Mouse (Mus musculus) MEL (cell line): Measurements from ENCODE around the gene Klk13. TPM values are rescaled to one million over a fixed set of nuclear protein-coding genes. Genes with fewer than 3 reads are reported as not detected.

Experiments used
- DNase-seq: peaks from one replicate; pipeline ENCODE4 v3.0.0; 2011; ENCODE audit warnings: low read depth, low spot score
- H3K27ac ChIP-seq: 2 replicates; pipeline ENCODE4 v1.5.1; 2012; ENCODE audit warnings: low read depth, mild to moderate bottlenecking, control low read depth, low read length, moderate library complexity; ENCODE audit not compliant: control insufficient read depth
- H3K27me3 ChIP-seq, 2 experiments: fragments of 150-350 bp in 1 of 2; sonication (generic) in 1 of 2; 2 replicates each; pipeline ENCODE4 v1.6.1; 2012; ENCODE audit warnings: low read length in 2 of 2, mild to moderate bottlenecking in 2 of 2, improper control_type of control experiment in 1 of 2, moderate library complexity in 1 of 2; ENCODE audit not compliant: insufficient read depth in 2 of 2, control insufficient read depth in 1 of 2
- H3K36me3 ChIP-seq, 2 experiments: 2 replicates each; pipeline ENCODE4 v1.6.1; 2012 to 2014; ENCODE audit warnings: low read length in 2 of 2, improper control_type of control experiment in 1 of 2, inconsistent platforms in 1 of 2, mild to moderate bottlenecking in 1 of 2; ENCODE audit not compliant: insufficient read depth in 2 of 2, control insufficient read depth in 1 of 2
- H3K4me1 ChIP-seq, 2 experiments: fragments of 150-350 bp in 1 of 2; sonication (generic) in 1 of 2; 2 replicates each; pipeline ENCODE4 v1.6.1; 2012; ENCODE audit warnings: low read length in 2 of 2, improper control_type of control experiment in 1 of 2, mild to moderate bottlenecking in 1 of 2; ENCODE audit not compliant: insufficient read depth in 2 of 2, control insufficient read depth in 1 of 2
- H3K4me3 ChIP-seq, 2 experiments: fragments of 150-350 bp in 1 of 2; sonication (generic) in 1 of 2; 2 replicates each; pipeline ENCODE4 v1.5.1; 2012; ENCODE audit warnings: low read depth in 2 of 2, low read length in 2 of 2, mild to moderate bottlenecking in 2 of 2, moderate library complexity in 2 of 2, control low read depth in 1 of 2, improper control_type of control experiment in 1 of 2; ENCODE audit not compliant: control insufficient read depth in 1 of 2, insufficient read depth in 1 of 2
- H3K79me2 ChIP-seq: 2 replicates; pipeline ENCODE4 v1.6.1; 2012; ENCODE audit warnings: mild to moderate bottlenecking, low read length, moderate library complexity; ENCODE audit not compliant: control insufficient read depth, poor library complexity, insufficient read depth
- H3K9ac ChIP-seq: 2 replicates; pipeline ENCODE4 v1.6.1; 2012; ENCODE audit warnings: low read depth, mild to moderate bottlenecking, control low read depth, low read length, moderate library complexity; ENCODE audit not compliant: control insufficient read depth, poor library complexity, severe bottlenecking
- H3K9me3 ChIP-seq: fragments of 150-350 bp; sonication (generic); replicated peaks from 2 replicates; pipeline ENCODE4 v1.6.1; 2012; ENCODE audit warnings: mild to moderate bottlenecking, low read length, improper control_type of control experiment, moderate library complexity; ENCODE audit not compliant: insufficient read depth
- BHLHE40 ChIP-seq: IDR thresholded peaks from 2 replicates; pipeline ENCODE4 v1.6.1; 2012; ENCODE audit warnings: low read depth, mild to moderate bottlenecking, inconsistent platforms, low read length, improper control_type of control experiment, borderline replicate concordance
- CTCF ChIP-seq, 3 experiments: IDR thresholded peaks in 2 of 3; conservative IDR thresholded peaks in 1 of 3; 2 replicates each; pipeline ENCODE4 v1.5.1; 2011 to 2012; ENCODE audit warnings: low read length in 3 of 3, low read depth in 2 of 3, mild to moderate bottlenecking in 2 of 3, improper control_type of control experiment in 1 of 3, inconsistent platforms in 1 of 3, mixed read lengths in 1 of 3, moderate library complexity in 1 of 3; ENCODE audit not compliant: control insufficient read depth in 1 of 3, insufficient read depth in 1 of 3, poor library complexity in 1 of 3, severe bottlenecking in 1 of 3
- E2F4 ChIP-seq: IDR thresholded peaks from 2 replicates; pipeline ENCODE4 v1.6.1; 2011; ENCODE audit warnings: low read depth, low read length, improper control_type of control experiment, borderline replicate concordance
- ELF1 ChIP-seq: IDR thresholded peaks from 2 replicates; pipeline ENCODE4 v1.6.1; 2014; ENCODE audit warnings: low read depth, mild to moderate bottlenecking, inconsistent platforms, low read length, improper control_type of control experiment, moderate library complexity
- EP300 ChIP-seq, 2 experiments: IDR thresholded peaks; 2 replicates each; pipeline ENCODE4 v1.6.1; 2011; ENCODE audit warnings: improper control_type of control experiment in 2 of 2, low read length in 2 of 2, low read depth in 1 of 2, mild to moderate bottlenecking in 1 of 2
- ETS1 ChIP-seq: IDR thresholded peaks from 2 replicates; pipeline ENCODE4 v1.6.1; 2012; ENCODE audit warnings: low read depth, mild to moderate bottlenecking, inconsistent platforms, low read length, improper control_type of control experiment, moderate library complexity
- HCFC1 ChIP-seq: IDR thresholded peaks from 2 replicates; pipeline ENCODE4 v1.6.1; 2012; ENCODE audit warnings: low read depth, mild to moderate bottlenecking, inconsistent platforms, low read length, improper control_type of control experiment, moderate library complexity
- KAT2A ChIP-seq: conservative IDR thresholded peaks from 2 replicates; pipeline ENCODE4 v1.6.1; 2012; ENCODE audit warnings: low read depth, low read length, improper control_type of control experiment, inconsistent platforms
- MAX ChIP-seq: IDR thresholded peaks from 2 replicates; pipeline ENCODE4 v1.6.1; 2011; ENCODE audit warnings: low read length, improper control_type of control experiment
- MAZ ChIP-seq: IDR thresholded peaks from 2 replicates; pipeline ENCODE4 v1.6.1; 2012; ENCODE audit warnings: low read depth, mild to moderate bottlenecking, inconsistent platforms, low read length, improper control_type of control experiment
- MXI1 ChIP-seq: IDR thresholded peaks from 2 replicates; pipeline ENCODE4 v1.6.1; 2011; ENCODE audit warnings: mild to moderate bottlenecking, low read depth, low read length, improper control_type of control experiment
- MYC ChIP-seq: IDR thresholded peaks from 2 replicates; pipeline ENCODE4 v1.6.1; 2011; ENCODE audit warnings: low read depth, mild to moderate bottlenecking, low read length, improper control_type of control experiment, moderate library complexity
- NELFE ChIP-seq: IDR thresholded peaks from 2 replicates; pipeline ENCODE4 v1.6.1; 2011; ENCODE audit warnings: low read depth, low read length, improper control_type of control experiment
- NRF1 ChIP-seq: IDR thresholded peaks from 2 replicates; pipeline ENCODE4 v1.6.1; 2014; ENCODE audit warnings: low read depth, mild to moderate bottlenecking, inconsistent platforms, low read length, improper control_type of control experiment, moderate library complexity; ENCODE audit not compliant: poor library complexity, insufficient read depth, severe bottlenecking
- POLR2A ChIP-seq, 2 experiments: IDR thresholded peaks; 2 replicates each; pipeline ENCODE4 v1.6.1; 2011 to 2012; ENCODE audit warnings: low read length in 2 of 2, mild to moderate bottlenecking in 2 of 2, control low read depth in 1 of 2, improper control_type of control experiment in 1 of 2, low read depth in 1 of 2, moderate library complexity in 1 of 2; ENCODE audit not compliant: control insufficient read depth in 1 of 2, insufficient read depth in 1 of 2, poor library complexity in 1 of 2
- POLR2AphosphoS2 ChIP-seq: IDR thresholded peaks from 2 replicates; pipeline ENCODE4 v1.6.1; 2011; ENCODE audit warnings: low read length, improper control_type of control experiment
- POLR2AphosphoS5 ChIP-seq: IDR thresholded peaks from 2 replicates; pipeline ENCODE4 v1.6.1; 2012; ENCODE audit warnings: low read depth, borderline replicate concordance, mild to moderate bottlenecking, inconsistent platforms, low read length, moderate library complexity, mixed read lengths
- RCOR1 ChIP-seq: IDR thresholded peaks from 2 replicates; pipeline ENCODE4 v1.6.1; 2012; ENCODE audit warnings: low read depth, mild to moderate bottlenecking, inconsistent platforms, low read length, improper control_type of control experiment
- SIN3A ChIP-seq: IDR thresholded peaks from 2 replicates; pipeline ENCODE4 v1.6.1; 2012; ENCODE audit warnings: low read length, improper control_type of control experiment, inconsistent platforms
- SMC3 ChIP-seq: IDR thresholded peaks from 2 replicates; pipeline ENCODE4 v1.6.1; 2011; ENCODE audit warnings: low read depth, low read length, improper control_type of control experiment
- TBP ChIP-seq: IDR thresholded peaks from 2 replicates; pipeline ENCODE4 v1.8.0; 2011; ENCODE audit warnings: low read depth, low read length, improper control_type of control experiment
- UBTF ChIP-seq: IDR thresholded peaks from 2 replicates; pipeline ENCODE4 v1.6.1; 2012; ENCODE audit warnings: low read depth, mild to moderate bottlenecking, inconsistent platforms, low read length, improper control_type of control experiment, moderate library complexity, borderline replicate concordance; ENCODE audit not compliant: insufficient read depth
- USF1 ChIP-seq: IDR thresholded peaks from 2 replicates; pipeline ENCODE4 v1.6.1; 2014; ENCODE audit warnings: low read depth, mild to moderate bottlenecking, inconsistent platforms, low read length, improper control_type of control experiment, moderate library complexity
- ZC3H11A ChIP-seq: IDR thresholded peaks from 2 replicates; pipeline ENCODE4 v1.6.1; 2012; ENCODE audit warnings: low read depth, mild to moderate bottlenecking, inconsistent platforms, low read length, improper control_type of control experiment
- ZMIZ1 ChIP-seq: IDR thresholded peaks from 2 replicates; pipeline ENCODE4 v1.6.1; 2012; ENCODE audit warnings: low read depth, mild to moderate bottlenecking, inconsistent platforms, low read length, improper control_type of control experiment, moderate library complexity
- ZNF384 ChIP-seq: IDR thresholded peaks from 2 replicates; pipeline ENCODE4 v1.6.1; 2012; ENCODE audit warnings: low read depth, mild to moderate bottlenecking, inconsistent platforms, low read length, improper control_type of control experiment
- polyA plus RNA-seq, 2 experiments: library from polyadenylated mRNA; stranded (reverse) in 1 of 2; unstranded in 1 of 2; fragments of >175 nt in 1 of 2; fragments of >200 nt in 1 of 2; gene quantifications; 2 replicates each; pipeline versions ENCODE4 v1.2.1 to v1.2.4; 2012; ENCODE audit warnings: low replicate concordance in 2 of 2, low read depth in 1 of 2; ENCODE audit not compliant: insufficient read length in 2 of 2, insufficient read depth in 1 of 2, missing spikeins in 1 of 2
- total RNA-seq: library from RNA; depleted of rRNA; stranded (reverse); fragments of 300-350 nt; gene quantifications from 2 replicates; pipeline ENCODE4 v1.2.3, GENCODE M21; 2012

Klk13 gene
- total and polyA plus RNA-seq, 3 experiments = not detected

DNA sequence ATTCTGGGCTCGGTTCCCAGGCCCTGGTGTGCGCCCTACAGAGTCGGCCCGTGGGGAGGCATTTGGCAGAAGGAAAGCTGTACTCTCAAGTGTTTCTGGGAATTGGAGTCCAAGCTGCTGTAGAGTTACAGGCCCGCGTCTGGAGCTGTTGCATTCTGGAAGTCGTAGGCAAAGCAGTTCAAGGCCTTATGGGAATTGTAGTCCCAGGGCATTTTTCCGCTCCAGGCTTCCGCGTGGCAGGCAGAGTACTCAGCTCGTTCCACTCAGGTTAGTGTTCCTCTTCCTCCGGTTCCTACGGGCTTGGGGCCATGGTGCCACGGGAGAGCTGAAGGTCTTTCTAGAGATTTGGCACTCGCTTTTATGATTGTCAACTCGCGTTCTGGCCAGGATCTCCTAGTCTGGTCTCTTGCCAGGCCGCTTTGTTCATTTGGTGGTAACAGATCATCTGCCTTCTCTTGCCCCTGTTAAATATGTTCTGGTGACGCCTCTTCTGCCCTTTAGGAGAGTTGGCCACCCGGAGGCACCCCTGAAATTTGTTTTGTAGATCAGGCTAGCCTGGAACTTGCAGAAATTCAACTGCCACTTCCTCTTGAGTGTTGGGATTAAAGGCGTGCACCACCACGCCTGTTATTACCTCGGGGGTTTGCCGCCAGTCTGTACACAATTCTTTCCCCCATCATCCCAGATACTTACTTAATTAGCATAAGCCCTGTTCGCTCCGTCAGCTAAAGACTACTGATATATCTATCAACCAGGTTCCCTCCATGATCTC lies 40.4 kb upstream of the Klk13 start, which contains the start of gene Ctu1:
Gene Ctu1, plus strand, starts transcription at position 208 of the 772 bp plus-strand sequence.
- Histone ChIP-seq H3K9ac (peak within 1 kb of the TSS; percentile 85), H3K27me3 (no peaks in the 10 kb centered on the region), H3K4me1 (peaks cover 0 to 5% of the 10 kb centered on the region in 2 experiments; a peak in 1 of 4 replicates), H3K79me2 (peaks cover 18% of the 10 kb centered on the region), H3K9me3 (no peaks in the 10 kb centered on the region), H3K36me3 (peaks cover 0 to 2% of the 10 kb centered on the region in 2 experiments; a peak in 1 of 4 replicates), H3K27ac (peak within 1 kb of the TSS; percentile 67), H3K4me3 (peak within 1 kb of the TSS; percentile 60 to 90)
- DNase-seq = peak; percentile 95
- TF ChIP-seq ELF1 (peak; percentile 92), MYC (peak; percentile 95), BHLHE40 (no peak), MAZ (peak; percentile 63; the same call in 1 of the 2 replicates), POLR2AphosphoS5 (no peak), POLR2A (IDR thresholded peaks at IDR 0.05; ENCODE audit: control insufficient read depth in 1 of 2, insufficient read depth in 1 of 2, low read depth in 1 of 2, low read length in 2 of 2, poor library complexity in 1 of 2) (peak in 1 of 2 experiments; percentile 86; a peak in 2 of 4 replicates), USF1 (no peak), HCFC1 (peak; percentile 99), ZC3H11A (no peak), MAX (peak; percentile 75; the same call in 1 of the 2 replicates), TBP (peak; percentile 86), POLR2AphosphoS2 (peak; percentile 67; the same call in 1 of the 2 replicates), KAT2A (peak; percentile 99), EP300 (IDR thresholded peaks at IDR 0.05; ENCODE audit: low read depth in 1 of 2, low read length in 2 of 2) (peak in 1 of 2 experiments; percentile 15; a peak in 1 of 4 replicates), SMC3 (no peak), ETS1 (no peak; the same call in 1 of the 2 replicates), NRF1 (peak; percentile 44; the same call in 1 of the 2 replicates), ZMIZ1 (peak; percentile 61; the same call in 1 of the 2 replicates), RCOR1 (no peak), MXI1 (peak; percentile 93), SIN3A (peak; percentile 94), ZNF384 (no peak), CTCF (IDR thresholded peaks at IDR 0.05 in 2 of 3, conservative IDR thresholded peaks at IDR 0.05 in 1 of 3; ENCODE audit: control insufficient read depth in 1 of 3, insufficient read depth in 1 of 3, low read depth in 2 of 3, low read length in 3 of 3, poor library complexity in 1 of 3, severe bottlenecking in 1 of 3) (no peak), E2F4 (peak; percentile 25; the same call in 1 of the 2 replicates), NELFE (peak; percentile 75), UBTF (no peak)
